ENCODE assay signal across 10 mouse cellular contexts in genomic region chr13:48962519-48962918, GRCm38 (mm10). TPM values are rescaled to one million over a fixed set of nuclear protein-coding genes. Genes with fewer than 3 reads are reported as not detected.
A peak's percentile ranks its signal among the peaks of the same experiment; 100 is the strongest.
DNase-seq lines count a peak whose midpoint lies in the region; ATAC-seq lines count a peak whose summit lies in the region.
"Had no signal": no experiment of that assay in that cellular context is flagged by ENCODE, and none has a peak within 500 bp of the region (broad histone marks: within the 10 kb centered on the region; RNA-seq: fewer than 3 reads in every experiment).

No protein-coding gene starts in this region.

- H3K4me1 ChIP-seq in midbrain, embryonic 14.5 days (ENCODE audit: control insufficient read depth, insufficient read depth, low read length): peaks cover 25% of the 10 kb centered on the region

- H3K36me3 ChIP-seq in midbrain, embryonic 14.5 days (ENCODE audit: control insufficient read depth, insufficient read depth, low read length): no peaks in the 10 kb centered on the region
- H3K36me3 ChIP-seq: hindbrain, embryonic 13.5 days had no signal

- peak; percentile 74 for DNase-seq in MEL-GATA-1-ER (ENCODE audit: extremely low read depth, low read depth)
- DNase-seq in kidney, postnatal 14 days: peak; percentile 44
- DNase-seq in midbrain, embryonic 14.5 days: no peak
- no peak for DNase-seq in cerebellum, adult 18-20 months
- DNase-seq in left cerebral cortex, postnatal 25 days (ENCODE audit: low spot score in 2 of 2): no peak
- DNase-seq: cerebellum, adult 9-11 months; thymus, postnatal 25 days had no signal

- H3K9me3 ChIP-seq in midbrain, embryonic 14.5 days (ENCODE audit: control insufficient read depth, low read length): no peaks in the 10 kb centered on the region
- H3K9me3 ChIP-seq: hindbrain, embryonic 13.5 days had no signal

- no peak overlapping the region for H3K4me3 ChIP-seq in midbrain, embryonic 14.5 days (replicated peaks; ENCODE audit: low read depth, low read length)
- H3K4me3 ChIP-seq: hindbrain, embryonic 13.5 days had no signal

- no peak overlapping the region for H3K9ac ChIP-seq in midbrain, embryonic 14.5 days (replicated peaks; ENCODE audit: low read length)
- H3K9ac ChIP-seq: hindbrain, embryonic 13.5 days had no signal

- ATAC-seq in common myeloid progenitor, adult 5-6 weeks (replicated peaks; ENCODE audit: low read depth, poor library complexity, severe bottlenecking): peak; percentile 21
- peak; percentile 46 for ATAC-seq in megakaryocyte progenitor cell, adult 5-6 weeks (replicated peaks; ENCODE audit: poor library complexity)
- no peak for ATAC-seq in midbrain, embryonic 14.5 days (ENCODE audit: low FRiP score, low TSS enrichment)

- no peaks in the 10 kb centered on the region for H3K27me3 ChIP-seq in midbrain, embryonic 14.5 days (ENCODE audit: control insufficient read depth, insufficient read depth, low read length)
- H3K27me3 ChIP-seq: hindbrain, embryonic 13.5 days had no signal

- H3K4me2 ChIP-seq in midbrain, embryonic 14.5 days (ENCODE audit: low read length): no peak overlapping the region
- H3K4me2 ChIP-seq: hindbrain, embryonic 13.5 days had no signal

- intact Hi-C loops in left cerebral cortex, postnatal 25 days (cut with DNase I): no loop called here

- no peak overlapping the region for H3K27ac ChIP-seq in midbrain, embryonic 14.5 days (replicated peaks; ENCODE audit: low read depth, low read length)
- H3K27ac ChIP-seq: hindbrain, embryonic 13.5 days had no signal

- 69% methylated on average over 3 of the region's 3 CpGs for WGBS in midbrain, embryonic 14.5 days

RNA-seq across cellular contexts. Expression of gene Fam120a, which starts 5.3 kb away (rescaled TPM):
- 126 and 134 TPM in 2 replicates for total RNA-seq in common myeloid progenitor, adult 5-6 weeks (2017)
- total RNA-seq in megakaryocyte progenitor cell, adult 5-6 weeks (2015): 211 and 215 TPM in 2 replicates
- total RNA-seq in megakaryocyte progenitor cell, adult 5-6 weeks (2017): 118 and 129 TPM in 2 replicates
- 16.0 and 17.3 TPM in 2 replicates for polyA plus RNA-seq in midbrain, embryonic 14.5 days (2014; fragmentation: Nextera tagmentation; extraction: Ambion mirVana)
- total RNA-seq in left cerebral cortex, postnatal 25 days (2021): 100 to 1,000 TPM; 117 to 123 TPM

Comparison
In these comparisons a context has a peak if more than half of its experiments do, and no peak if none do; other contexts are left out.
1. DNase-seq: peak in MEL-GATA-1-ER (single experiment) and kidney, postnatal 14 days (single experiment); none in midbrain, embryonic 14.5 days (single experiment), cerebellum, adult 18-20 months (0 of 2) and left cerebral cortex, postnatal 25 days (0 of 2).